Mouse (Mus musculus) heart, embryonic 15.5 days (tissue): Measurements from ENCODE around the gene Lrrfip2. TPM values are rescaled to one million over a fixed set of nuclear protein-coding genes. Genes with fewer than 3 reads are reported as not detected.
A peak's percentile ranks its signal among the peaks of the same experiment; 100 is the strongest.

Source experiments
- ATAC-seq: fragments of 200-750 bp; cut with Nextera tagmentation; replicated peaks from 2 replicates; pipeline ENCODE4 v1.8.0; 2017; ENCODE audit warnings: low read depth, moderate TSS enrichment; ENCODE audit not compliant: insufficient number of reproducible peaks, insufficient read depth, low FRiP score
- H3K27ac ChIP-seq: fragments of 300-500 bp; sonication (generic); 2 replicates; pipeline ENCODE4 v1.5.1; 2015; ENCODE audit warnings: mild to moderate bottlenecking, inconsistent platforms
- H3K27me3 ChIP-seq: fragments of 300-500 bp; sonication (generic); 2 replicates; pipeline ENCODE4 v1.6.1; 2015; ENCODE audit warnings: inconsistent platforms
- H3K36me3 ChIP-seq: fragments of 300-500 bp; sonication (generic); 2 replicates; pipeline ENCODE4 v1.6.1; 2015; ENCODE audit warnings: mild to moderate bottlenecking, inconsistent platforms
- H3K4me1 ChIP-seq: fragments of 300-500 bp; sonication (generic); replicated peaks from 2 replicates; pipeline ENCODE4 v1.6.1; 2015; ENCODE audit warnings: inconsistent platforms
- H3K4me2 ChIP-seq: fragments of 300-500 bp; sonication (generic); 2 replicates; pipeline ENCODE4 v1.6.1; 2015; ENCODE audit warnings: inconsistent platforms, mild to moderate bottlenecking, moderate library complexity
- H3K4me3 ChIP-seq: fragments of 300-500 bp; sonication (generic); 2 replicates; pipeline ENCODE4 v1.5.1; 2015; ENCODE audit warnings: mild to moderate bottlenecking, inconsistent platforms
- H3K9ac ChIP-seq: fragments of 300-500 bp; sonication (generic); 2 replicates; pipeline ENCODE4 v1.6.1; 2015; ENCODE audit warnings: mild to moderate bottlenecking, inconsistent platforms
- H3K9me3 ChIP-seq: fragments of 300-500 bp; sonication (generic); replicated peaks from 2 replicates; pipeline ENCODE4 v1.6.1; 2016; ENCODE audit warnings: inconsistent platforms
- WGBS: fragments of 180-500 bp; shearing (Covaris S2); methylation state at CpG from one replicate; pipeline ENCODE4 v1.1.7; 2015; ENCODE audit warnings: mixed read lengths; 5-methylcytosine and 5-hydroxymethylcytosine counted together
- polyA plus RNA-seq: library from polyadenylated mRNA; unstranded; fragments of >200 nt; fragmentation: Nextera tagmentation; extraction: Ambion mirVana; gene quantifications from 2 replicates; pipeline ENCODE4 v1.2.1, GENCODE M21; 2015

The Lrrfip2 gene
- polyA plus RNA-seq, 1 experiment from 2014 or later: 64.9 TPM

GRCm38 (mm10) chr9:111144711-111145110, 27.3 kb downstream of the Lrrfip2 start:
- Histone ChIP-seq H3K9me3 (no peaks in the 10 kb centered on the region), H3K36me3 (peaks cover 4% of the 10 kb centered on the region; the same call in 1 of the 2 replicates), H3K27ac (peak overlapping the region; percentile 78), H3K9ac (no peak overlapping the region), H3K4me1 (peaks cover 46% of the 10 kb centered on the region), H3K4me2 (no peak overlapping the region), H3K27me3 (no peaks in the 10 kb centered on the region), H3K4me3 (no peak overlapping the region)
- no peak for ATAC-seq
- 67% methylated on average over 1 of the region's 1 CpGs for WGBS

GRCm38 (mm10) chr9:111145497-111146190, 28.3 kb downstream of the Lrrfip2 start:
- Histone ChIP-seq H3K36me3 (peaks cover 4% of the 10 kb centered on the region; the same call in 1 of the 2 replicates), H3K4me1 (peaks cover 53% of the 10 kb centered on the region), H3K9ac (no peak overlapping the region), H3K4me3 (no peak overlapping the region), H3K9me3 (no peaks in the 10 kb centered on the region), H3K4me2 (no peak overlapping the region), H3K27ac (peak overlapping the region; percentile 78), H3K27me3 (no peaks in the 10 kb centered on the region)
- WGBS: 81% methylated on average over 3 of the region's 3 CpGs
- ATAC-seq: no peak

- Histone ChIP-seq H3K9ac (no peak overlapping the region), H3K27ac (peak overlapping the region; percentile 78; the same call in 1 of the 2 replicates), H3K27me3 (no peaks in the 10 kb centered on the region), H3K9me3 (no peaks in the 10 kb centered on the region), H3K4me3 (no peak overlapping the region), H3K4me2 (no peak overlapping the region), H3K36me3 (peaks cover 2% of the 10 kb centered on the region; the same call in 1 of the 2 replicates), H3K4me1 (peaks cover 59% of the 10 kb centered on the region)
- 77% methylated on average over 7 of the region's 7 CpGs for WGBS
- ATAC-seq: no peak
Observed at GRCm38 (mm10) chr9:111146216-111146798, 28.9 kb downstream of the Lrrfip2 start.

- Histone ChIP-seq H3K4me2 (no peak overlapping the region), H3K27me3 (no peaks in the 10 kb centered on the region), H3K4me3 (no peak overlapping the region), H3K9me3 (no peaks in the 10 kb centered on the region), H3K27ac (peak overlapping the region; percentile 94), H3K36me3 (no peaks in the 10 kb centered on the region), H3K4me1 (peaks cover 59% of the 10 kb centered on the region), H3K9ac (no peak overlapping the region)
- no peak for ATAC-seq
- 73% methylated on average over 2 of the region's 2 CpGs for WGBS
Observed at GRCm38 (mm10) chr9:111148006-111148405, 30.6 kb downstream of the Lrrfip2 start.

GRCm38 (mm10) chr9:111148414-111148813, 31.0 kb downstream of the Lrrfip2 start:
- 44% methylated on average over 2 of the region's 2 CpGs for WGBS
- H3K27ac ChIP-seq: peak overlapping the region; percentile 94
- peaks cover 59% of the 10 kb centered on the region for H3K4me1 ChIP-seq
- peak overlapping the region; percentile 43 for H3K4me2 ChIP-seq
- H3K36me3 ChIP-seq: no peaks in the 10 kb centered on the region
- no peak for ATAC-seq
- no peak overlapping the region for H3K4me3 ChIP-seq
- no peaks in the 10 kb centered on the region for H3K9me3 ChIP-seq
- no peaks in the 10 kb centered on the region for H3K27me3 ChIP-seq
- peak overlapping the region; percentile 20 for H3K9ac ChIP-seq

GRCm38 (mm10) chr9:111149188-111149945, 32.0 kb downstream of the Lrrfip2 start:
- peaks cover 59% of the 10 kb centered on the region for H3K4me1 ChIP-seq
- H3K36me3 ChIP-seq: no peaks in the 10 kb centered on the region
- H3K9ac ChIP-seq: peak overlapping the region; percentile 20; the same call in 1 of the 2 replicates
- no peak overlapping the region for H3K4me3 ChIP-seq
- H3K4me2 ChIP-seq: peak overlapping the region; percentile 43
- peak overlapping the region; percentile 94 for H3K27ac ChIP-seq
- H3K27me3 ChIP-seq: no peaks in the 10 kb centered on the region
- 15% methylated on average over 5 of the region's 5 CpGs for WGBS
- peak; percentile 87 for ATAC-seq
- no peaks in the 10 kb centered on the region for H3K9me3 ChIP-seq

GRCm38 (mm10) chr9:111152314-111152897, 35.0 kb downstream of the Lrrfip2 start:
- WGBS: 64% methylated on average over 2 of the region's 2 CpGs
- H3K27me3 ChIP-seq: no peaks in the 10 kb centered on the region
- no peak overlapping the region for H3K4me3 ChIP-seq
- no peak for ATAC-seq
- no peak overlapping the region for H3K27ac ChIP-seq
- H3K9me3 ChIP-seq: no peaks in the 10 kb centered on the region
- H3K4me2 ChIP-seq: no peak overlapping the region
- H3K4me1 ChIP-seq: peaks cover 50% of the 10 kb centered on the region
- no peaks in the 10 kb centered on the region for H3K36me3 ChIP-seq
- H3K9ac ChIP-seq: no peak overlapping the region

GRCm38 (mm10) chr9:111153026-111153425, 35.6 kb downstream of the Lrrfip2 start:
- Histone ChIP-seq H3K4me1 (peaks cover 47% of the 10 kb centered on the region), H3K9ac (no peak overlapping the region), H3K27me3 (no peaks in the 10 kb centered on the region), H3K27ac (no peak overlapping the region), H3K4me2 (no peak overlapping the region), H3K4me3 (no peak overlapping the region), H3K9me3 (no peaks in the 10 kb centered on the region), H3K36me3 (no peaks in the 10 kb centered on the region)
- WGBS: 90% methylated on average over 3 of the region's 3 CpGs
- no peak for ATAC-seq

- H3K9me3 ChIP-seq: no peaks in the 10 kb centered on the region
- H3K4me3 ChIP-seq: no peak overlapping the region
- peak overlapping the region; percentile 76 for H3K27ac ChIP-seq
- WGBS: 38% methylated on average over 11 of the region's 11 CpGs
- peaks cover 19% of the 10 kb centered on the region for H3K4me1 ChIP-seq
- H3K27me3 ChIP-seq: no peaks in the 10 kb centered on the region
- peak overlapping the region; percentile 41 for H3K4me2 ChIP-seq
- H3K36me3 ChIP-seq: no peaks in the 10 kb centered on the region
- H3K9ac ChIP-seq: 0 out of 2 replicates have a peak overlapping the region, but pooled peaks have one; percentile 20
- peak; percentile 53; the same call in 1 of the 2 replicates for ATAC-seq
Observed at GRCm38 (mm10) chr9:111155764-111156458, 38.5 kb downstream of the Lrrfip2 start.

GRCm38 (mm10) chr9:111159562-111159961, 42.2 kb downstream of the Lrrfip2 start:
- Histone ChIP-seq H3K4me1 (peaks cover 18% of the 10 kb centered on the region), H3K4me2 (no peak overlapping the region), H3K27ac (no peak overlapping the region), H3K4me3 (no peak overlapping the region), H3K9me3 (no peaks in the 10 kb centered on the region), H3K9ac (no peak overlapping the region), H3K36me3 (peaks cover 5% of the 10 kb centered on the region; the same call in 1 of the 2 replicates), H3K27me3 (no peaks in the 10 kb centered on the region)
- WGBS: 76% methylated on average over 1 of the region's 1 CpGs
- no peak for ATAC-seq
